Mouse (Mus musculus): ENCODE data around the gene Tbl1xr1. TPM values are rescaled to one million over a fixed set of nuclear protein-coding genes. Genes with fewer than 3 reads are reported as not detected.

Gene Tbl1xr1
- polyA plus RNA-seq, 1 experiment from 2014 or later = 30.5 TPM

GRCm38 (mm10) chr3:22162948-22163347, 86.5 kb downstream of the Tbl1xr1 start:
- ATAC-seq (ENCODE audit: insufficient number of reproducible peaks, low FRiP score, low TSS enrichment, low read depth) (no peak), DNase-seq (ENCODE audit: low spot score) (no peak)
- H3K27ac ChIP-seq (replicated peaks; ENCODE audit: low read depth, low read length) = no peak overlapping the region
- no peak overlapping the region for H3K4me2 ChIP-seq (ENCODE audit: low read depth, severe bottlenecking)
- no peaks in the 10 kb centered on the region for H3K9me3 ChIP-seq (ENCODE audit: control insufficient read depth, low read length)
- no peak overlapping the region for H3K9ac ChIP-seq (ENCODE audit: low read length)
- no peaks in the 10 kb centered on the region for H3K4me1 ChIP-seq (ENCODE audit: control insufficient read depth, insufficient read depth, low read length)
- 93% methylated on average over 3 of the region's 3 CpGs for WGBS
- H3K36me3 ChIP-seq (ENCODE audit: control insufficient read depth, insufficient read depth, low read length) = peaks cover 3% of the 10 kb centered on the region; the same call in 1 of the 2 replicates
- no peaks in the 10 kb centered on the region for H3K27me3 ChIP-seq (ENCODE audit: control insufficient read depth, insufficient read depth, low read length)
- H3K4me3 ChIP-seq (ENCODE audit: low read depth, low read length) = no peak overlapping the region

DNA sequence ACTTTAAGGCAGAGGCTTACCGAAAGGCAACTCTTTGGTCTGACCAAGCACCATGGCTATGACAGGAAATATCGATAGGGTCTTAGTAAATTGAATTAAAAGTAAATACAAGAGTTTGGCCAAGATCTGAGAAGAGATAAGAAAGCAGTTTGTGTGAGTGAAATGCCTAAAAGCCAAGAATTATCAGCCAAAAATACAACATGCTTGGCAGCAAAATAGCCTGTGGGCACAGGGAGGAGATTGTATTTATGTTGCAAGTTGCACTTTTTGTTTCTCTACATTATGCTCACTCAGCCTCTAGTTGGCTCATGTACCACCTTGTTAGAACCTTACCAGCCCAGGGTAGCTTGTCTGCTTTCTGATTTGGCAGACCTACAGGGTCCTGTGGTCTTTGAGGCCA, 91.4 kb downstream of the Tbl1xr1 start:
- Histone ChIP-seq H3K4me3 (ENCODE audit: low read depth, low read length) (no peak overlapping the region), H3K27ac (replicated peaks; ENCODE audit: low read depth, low read length) (no peak overlapping the region), H3K27me3 (ENCODE audit: control insufficient read depth, insufficient read depth, low read length) (no peaks in the 10 kb centered on the region), H3K9me3 (ENCODE audit: control insufficient read depth, low read length) (no peaks in the 10 kb centered on the region), H3K9ac (ENCODE audit: low read length) (no peak overlapping the region), H3K4me2 (ENCODE audit: low read depth, severe bottlenecking) (no peak overlapping the region), H3K4me1 (ENCODE audit: control insufficient read depth, insufficient read depth, low read length) (no peaks in the 10 kb centered on the region), H3K36me3 (ENCODE audit: control insufficient read depth, insufficient read depth, low read length) (peaks cover 3% of the 10 kb centered on the region; the same call in 1 of the 2 replicates)
- DNase-seq (ENCODE audit: low spot score) (no peak), ATAC-seq (ENCODE audit: insufficient number of reproducible peaks, low FRiP score, low TSS enrichment, low read depth) (no peak)
- WGBS = 97% methylated on average over 2 of the region's 2 CpGs

DNA sequence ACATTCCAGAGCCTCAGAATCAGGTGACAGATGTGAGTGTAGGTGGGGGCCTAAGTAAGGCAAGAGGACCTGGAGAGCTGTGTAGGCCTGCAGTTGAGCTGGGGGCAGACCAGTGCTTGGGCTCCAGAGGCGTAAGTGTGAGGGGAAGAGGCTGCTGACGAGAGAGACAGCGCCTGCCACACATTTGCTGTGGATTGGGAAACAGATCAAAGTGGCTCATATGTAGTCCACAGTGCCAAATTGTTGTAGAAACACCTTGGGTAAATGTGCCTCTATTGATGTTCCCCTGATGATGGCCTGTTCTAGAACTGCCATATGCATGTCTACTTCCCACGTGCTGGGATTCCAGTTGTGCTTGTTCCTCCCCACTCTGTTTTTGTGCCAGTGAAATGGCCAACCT, 92.0 kb downstream of the Tbl1xr1 start:
- H3K4me3 ChIP-seq (ENCODE audit: low read depth, low read length) = no peak overlapping the region
- peaks cover 3% of the 10 kb centered on the region; the same call in 1 of the 2 replicates for H3K36me3 ChIP-seq (ENCODE audit: control insufficient read depth, insufficient read depth, low read length)
- no peaks in the 10 kb centered on the region for H3K4me1 ChIP-seq (ENCODE audit: control insufficient read depth, insufficient read depth, low read length)
- no peaks in the 10 kb centered on the region for H3K27me3 ChIP-seq (ENCODE audit: control insufficient read depth, insufficient read depth, low read length)
- ATAC-seq (ENCODE audit: insufficient number of reproducible peaks, low FRiP score, low TSS enrichment, low read depth) = no peak
- no peaks in the 10 kb centered on the region for H3K9me3 ChIP-seq (ENCODE audit: control insufficient read depth, low read length)
- no peak overlapping the region for H3K9ac ChIP-seq (ENCODE audit: low read length)
- WGBS = 88% methylated on average over 4 of the region's 4 CpGs
- no peak overlapping the region for H3K4me2 ChIP-seq (ENCODE audit: low read depth, severe bottlenecking)
- DNase-seq (ENCODE audit: low spot score) = no peak
- H3K27ac ChIP-seq (replicated peaks; ENCODE audit: low read depth, low read length) = no peak overlapping the region

- no peaks in the 10 kb centered on the region for H3K9me3 ChIP-seq (ENCODE audit: control insufficient read depth, low read length)
- H3K27ac ChIP-seq (replicated peaks; ENCODE audit: low read depth, low read length) = no peak overlapping the region
- no peaks in the 10 kb centered on the region for H3K36me3 ChIP-seq (ENCODE audit: control insufficient read depth, insufficient read depth, low read length)
- H3K4me1 ChIP-seq (ENCODE audit: control insufficient read depth, insufficient read depth, low read length) = no peaks in the 10 kb centered on the region
- no peak overlapping the region for H3K9ac ChIP-seq (ENCODE audit: low read length)
- no peak overlapping the region for H3K4me2 ChIP-seq (ENCODE audit: low read depth, severe bottlenecking)
- H3K4me3 ChIP-seq (ENCODE audit: low read depth, low read length) = no peak overlapping the region
- ATAC-seq (ENCODE audit: insufficient number of reproducible peaks, low FRiP score, low TSS enrichment, low read depth) = no peak
- DNase-seq (ENCODE audit: low spot score) = no peak
- H3K27me3 ChIP-seq (ENCODE audit: control insufficient read depth, insufficient read depth, low read length) = no peaks in the 10 kb centered on the region
- WGBS = 91% methylated on average over 8 of the region's 8 CpGs
Observed at GRCm38 (mm10) chr3:22171526-22171925, 95.1 kb downstream of the Tbl1xr1 start.

- Histone ChIP-seq H3K4me1 (ENCODE audit: control insufficient read depth, insufficient read depth, low read length) (no peaks in the 10 kb centered on the region), H3K9ac (ENCODE audit: low read length) (no peak overlapping the region), H3K4me3 (ENCODE audit: low read depth, low read length) (no peak overlapping the region), H3K27ac (replicated peaks; ENCODE audit: low read depth, low read length) (no peak overlapping the region), H3K4me2 (ENCODE audit: low read depth, severe bottlenecking) (no peak overlapping the region), H3K9me3 (ENCODE audit: control insufficient read depth, low read length) (no peaks in the 10 kb centered on the region), H3K27me3 (ENCODE audit: control insufficient read depth, insufficient read depth, low read length) (no peaks in the 10 kb centered on the region), H3K36me3 (ENCODE audit: control insufficient read depth, insufficient read depth, low read length) (no peaks in the 10 kb centered on the region)
- WGBS = 70% methylated on average over 2 of the region's 2 CpGs
- ATAC-seq (ENCODE audit: insufficient number of reproducible peaks, low FRiP score, low TSS enrichment, low read depth) (no peak), DNase-seq (ENCODE audit: low spot score) (no peak)
Observed at GRCm38 (mm10) chr3:22172410-22172809, 96.0 kb downstream of the Tbl1xr1 start.

DNA sequence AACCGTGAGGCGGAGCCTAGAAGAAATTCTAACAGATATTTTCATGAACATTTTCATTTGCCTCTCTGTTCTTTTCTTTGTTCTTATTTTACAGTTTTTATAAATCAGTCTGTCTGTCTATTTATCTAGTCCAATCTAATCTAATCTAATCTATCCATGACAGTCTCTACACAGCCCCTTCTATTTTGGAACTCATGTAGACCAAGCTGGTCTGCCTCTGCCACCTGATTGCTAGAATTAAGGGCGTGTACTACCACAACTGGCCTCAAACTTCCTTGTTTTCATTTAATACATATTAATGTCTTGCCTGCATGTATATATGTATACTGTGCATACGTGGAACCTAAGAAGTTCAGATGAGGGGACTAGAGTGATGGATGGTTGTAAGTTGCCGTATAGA, 96.7 kb downstream of the Tbl1xr1 start:
- no peak overlapping the region for H3K27ac ChIP-seq (replicated peaks; ENCODE audit: low read depth, low read length)
- no peaks in the 10 kb centered on the region for H3K27me3 ChIP-seq (ENCODE audit: control insufficient read depth, insufficient read depth, low read length)
- H3K36me3 ChIP-seq (ENCODE audit: control insufficient read depth, insufficient read depth, low read length) = no peaks in the 10 kb centered on the region
- no peak overlapping the region for H3K4me2 ChIP-seq (ENCODE audit: low read depth, severe bottlenecking)
- no peaks in the 10 kb centered on the region for H3K9me3 ChIP-seq (ENCODE audit: control insufficient read depth, low read length)
- H3K9ac ChIP-seq (ENCODE audit: low read length) = no peak overlapping the region
- 94% methylated on average over 5 of the region's 5 CpGs for WGBS
- no peak for DNase-seq (ENCODE audit: low spot score)
- no peak overlapping the region for H3K4me3 ChIP-seq (ENCODE audit: low read depth, low read length)
- H3K4me1 ChIP-seq (ENCODE audit: control insufficient read depth, insufficient read depth, low read length) = no peaks in the 10 kb centered on the region
- no peak for ATAC-seq (ENCODE audit: insufficient number of reproducible peaks, low FRiP score, low TSS enrichment, low read depth)

GRCm38 (mm10) chr3:22174232-22174631, 97.8 kb downstream of the Tbl1xr1 start:
- no peak for DNase-seq (ENCODE audit: low spot score)
- H3K4me3 ChIP-seq (ENCODE audit: low read depth, low read length) = no peak overlapping the region
- WGBS = 61% methylated on average over 4 of the region's 4 CpGs
- H3K4me1 ChIP-seq (ENCODE audit: control insufficient read depth, insufficient read depth, low read length) = no peaks in the 10 kb centered on the region
- H3K27ac ChIP-seq (replicated peaks; ENCODE audit: low read depth, low read length) = no peak overlapping the region
- ATAC-seq (ENCODE audit: insufficient number of reproducible peaks, low FRiP score, low TSS enrichment, low read depth) = no peak
- no peaks in the 10 kb centered on the region for H3K36me3 ChIP-seq (ENCODE audit: control insufficient read depth, insufficient read depth, low read length)
- no peaks in the 10 kb centered on the region for H3K9me3 ChIP-seq (ENCODE audit: control insufficient read depth, low read length)
- no peak overlapping the region for H3K4me2 ChIP-seq (ENCODE audit: low read depth, severe bottlenecking)
- no peaks in the 10 kb centered on the region for H3K27me3 ChIP-seq (ENCODE audit: control insufficient read depth, insufficient read depth, low read length)
- no peak overlapping the region for H3K9ac ChIP-seq (ENCODE audit: low read length)

- no peak overlapping the region for H3K4me2 ChIP-seq (ENCODE audit: low read depth, severe bottlenecking)
- H3K36me3 ChIP-seq (ENCODE audit: control insufficient read depth, insufficient read depth, low read length) = no peaks in the 10 kb centered on the region
- WGBS = 73% methylated on average over 4 of the region's 4 CpGs
- H3K4me3 ChIP-seq (ENCODE audit: low read depth, low read length) = no peak overlapping the region
- DNase-seq (ENCODE audit: low spot score) (no peak), ATAC-seq (ENCODE audit: insufficient number of reproducible peaks, low FRiP score, low TSS enrichment, low read depth) (no peak)
- H3K9ac ChIP-seq (ENCODE audit: low read length) = no peak overlapping the region
- no peaks in the 10 kb centered on the region for H3K27me3 ChIP-seq (ENCODE audit: control insufficient read depth, insufficient read depth, low read length)
- no peak overlapping the region for H3K27ac ChIP-seq (replicated peaks; ENCODE audit: low read depth, low read length)
- no peaks in the 10 kb centered on the region for H3K4me1 ChIP-seq (ENCODE audit: control insufficient read depth, insufficient read depth, low read length)
- H3K9me3 ChIP-seq (ENCODE audit: control insufficient read depth, low read length) = no peaks in the 10 kb centered on the region
Observed at GRCm38 (mm10) chr3:22180076-22180475, 103.6 kb downstream of the Tbl1xr1 start.

GRCm38 (mm10) chr3:22181026-22181425, 104.6 kb downstream of the Tbl1xr1 start:
- H3K27me3 ChIP-seq (ENCODE audit: control insufficient read depth, insufficient read depth, low read length) = no peaks in the 10 kb centered on the region
- no peak for ATAC-seq (ENCODE audit: insufficient number of reproducible peaks, low FRiP score, low TSS enrichment, low read depth)
- WGBS = 94% methylated on average over 2 of the region's 2 CpGs

More at GRCm38 (mm10) chr3:22181026-22181425, 104.6 kb downstream of the Tbl1xr1 start:
- H3K36me3 ChIP-seq (ENCODE audit: control insufficient read depth, insufficient read depth, low read length) = no peaks in the 10 kb centered on the region
- no peak overlapping the region for H3K4me2 ChIP-seq (ENCODE audit: low read depth, severe bottlenecking)
- DNase-seq (ENCODE audit: low spot score) = no peak
- no peaks in the 10 kb centered on the region for H3K9me3 ChIP-seq (ENCODE audit: control insufficient read depth, low read length)
- H3K9ac ChIP-seq (ENCODE audit: low read length) = no peak overlapping the region
- no peak overlapping the region for H3K27ac ChIP-seq (replicated peaks; ENCODE audit: low read depth, low read length)
- no peaks in the 10 kb centered on the region for H3K4me1 ChIP-seq (ENCODE audit: control insufficient read depth, insufficient read depth, low read length)
- H3K4me3 ChIP-seq (ENCODE audit: low read depth, low read length) = no peak overlapping the region
